Mouse (Mus musculus) CD8-positive naive resting alpha-beta T cell, adult 2 months (primary cell): ENCODE data around the gene Ythdf1.

Experiments
- DNase-seq, 2 experiments: peaks; one replicate each; pipeline ENCODE4 v3.0.0; 2022; ENCODE audit warnings: low read depth in 2 of 2, low spot score in 2 of 2

The Ythdf1 gene

DNA sequence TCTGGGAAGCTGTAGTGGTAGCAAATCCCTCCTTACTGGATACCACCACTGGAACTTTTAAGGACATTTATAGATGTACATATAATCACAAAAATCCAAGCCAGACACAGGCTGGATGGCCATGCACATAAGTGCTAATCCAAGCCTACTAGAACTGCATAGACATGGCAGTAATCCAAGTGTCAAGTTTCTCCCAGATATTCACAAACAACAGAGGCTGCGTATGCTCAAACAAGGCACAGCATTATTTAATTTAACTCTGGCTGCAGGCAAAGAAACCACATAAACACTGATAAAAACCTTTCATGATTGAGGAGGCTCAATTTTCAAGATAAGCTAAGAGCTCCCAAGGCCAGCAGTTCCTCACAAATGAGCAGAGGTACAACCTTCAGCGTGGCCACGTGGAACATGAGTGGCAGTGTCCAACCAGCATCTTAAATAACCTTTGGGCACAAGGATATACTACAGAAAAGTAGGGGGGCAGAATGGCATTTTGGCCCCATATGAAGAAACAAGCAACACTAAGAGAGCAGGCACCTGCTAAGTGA is 4.8 kb downstream of the Ythdf1 start:
- DNase-seq, result no peak

DNA sequence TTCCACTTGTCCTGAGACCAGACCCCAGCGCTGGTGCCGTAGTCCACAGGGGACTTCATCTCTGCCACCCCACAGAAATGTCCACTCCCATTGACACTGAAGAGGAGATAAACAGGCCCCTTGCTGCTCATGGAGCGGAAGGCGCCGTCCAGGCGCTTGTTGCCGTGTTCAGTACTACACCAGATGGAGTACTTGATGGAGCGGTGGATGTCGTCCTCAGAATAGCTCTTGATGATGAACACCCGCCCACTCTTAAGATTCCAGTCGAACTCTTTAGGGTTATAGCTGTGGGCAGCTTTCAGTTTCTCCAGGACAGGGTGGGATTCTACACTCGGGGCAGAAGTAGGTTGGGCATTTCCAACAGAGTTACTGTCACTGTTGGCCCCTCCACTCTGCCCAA is 9.8 kb downstream of the Ythdf1 start:
- DNase-seq, result no peak

DNA sequence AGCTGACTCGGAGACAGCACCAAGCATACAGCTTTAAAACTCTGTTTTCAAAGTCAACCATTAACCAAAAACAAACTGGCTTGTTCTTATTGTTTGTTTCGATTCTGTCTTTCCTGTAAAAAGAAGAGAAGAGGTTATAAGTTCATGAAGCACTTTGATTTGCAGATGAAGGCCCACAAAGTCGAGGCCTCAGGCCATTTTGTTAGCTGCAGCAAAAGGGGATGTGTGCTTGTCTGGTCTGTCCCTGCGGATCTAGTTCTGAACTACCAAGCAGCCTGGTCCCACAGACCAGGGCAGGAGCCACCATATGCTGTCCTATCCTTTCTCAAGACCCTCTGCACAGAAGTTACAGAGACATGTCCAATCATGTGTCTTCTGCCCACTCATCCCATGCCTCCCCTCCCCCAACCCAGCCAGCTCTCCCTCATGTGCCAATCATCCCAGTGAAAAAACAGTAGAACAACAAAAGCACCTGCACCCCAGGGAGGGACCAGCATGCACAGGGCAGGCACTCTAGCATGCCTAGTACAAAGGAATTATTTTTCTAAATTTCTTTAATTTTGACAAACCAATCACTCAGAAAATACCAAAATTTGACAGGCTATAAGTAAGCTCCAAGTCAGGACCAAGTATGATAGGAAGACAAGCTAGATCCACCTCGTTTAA is 15.1 kb downstream of the Ythdf1 start:
- no peak for DNase-seq

DNA sequence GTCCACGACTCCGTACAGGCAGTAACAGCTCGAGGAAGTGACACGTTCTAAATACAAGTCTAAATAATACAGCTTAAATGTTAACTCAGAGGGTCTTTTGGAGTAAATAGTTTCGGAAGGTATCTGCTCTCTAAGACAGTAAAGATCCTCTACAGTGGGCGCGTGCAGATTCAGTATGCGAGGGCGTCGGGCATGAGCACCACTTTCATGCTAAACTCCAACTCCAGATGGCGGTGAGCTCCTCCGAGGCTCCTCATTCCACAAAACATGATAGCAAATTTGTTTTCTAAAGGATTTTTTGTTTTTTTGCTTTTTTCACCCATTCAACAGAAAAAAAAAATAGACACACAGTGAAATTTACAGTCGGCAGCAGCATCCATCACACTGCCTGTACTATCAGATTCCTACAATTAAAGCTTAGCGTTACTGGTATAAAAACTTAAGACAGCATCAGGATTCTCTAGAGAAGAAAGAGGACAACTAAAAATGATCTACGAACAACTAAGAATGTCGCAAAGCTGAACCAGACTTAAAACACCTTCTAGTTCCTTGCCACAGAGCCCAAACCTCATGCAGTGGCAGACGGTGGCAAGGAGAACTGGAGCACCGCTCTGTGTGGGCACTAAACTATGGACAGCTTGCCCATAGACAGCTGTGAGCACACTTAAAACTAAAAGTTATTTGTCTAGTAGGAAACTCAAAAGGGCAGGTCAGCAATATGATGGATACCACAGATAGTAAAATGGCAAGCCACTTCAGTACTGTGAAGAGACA is 16.1 kb downstream of the Ythdf1 start:
- no peak for DNase-seq

DNA sequence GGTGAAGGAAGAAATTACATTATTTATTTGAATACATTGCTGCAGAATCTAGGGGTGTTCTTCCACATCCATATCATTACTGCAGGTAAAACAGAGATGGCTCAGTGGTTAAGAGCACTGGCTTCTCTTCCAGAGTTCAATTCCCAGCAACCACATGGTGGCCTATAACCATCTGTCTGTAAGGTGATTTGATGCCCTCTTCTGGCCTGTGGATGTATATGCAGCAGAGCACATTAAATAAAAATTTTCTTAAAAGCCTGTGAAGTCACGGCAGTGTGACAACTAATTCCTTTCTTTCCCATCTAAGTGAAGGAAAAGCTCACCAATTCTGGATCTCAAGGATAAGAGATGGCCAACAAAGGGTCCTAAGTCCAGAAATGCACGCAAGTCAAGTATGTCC is 18.7 kb downstream of the Ythdf1 start:
- DNase-seq, result no peak

DNA sequence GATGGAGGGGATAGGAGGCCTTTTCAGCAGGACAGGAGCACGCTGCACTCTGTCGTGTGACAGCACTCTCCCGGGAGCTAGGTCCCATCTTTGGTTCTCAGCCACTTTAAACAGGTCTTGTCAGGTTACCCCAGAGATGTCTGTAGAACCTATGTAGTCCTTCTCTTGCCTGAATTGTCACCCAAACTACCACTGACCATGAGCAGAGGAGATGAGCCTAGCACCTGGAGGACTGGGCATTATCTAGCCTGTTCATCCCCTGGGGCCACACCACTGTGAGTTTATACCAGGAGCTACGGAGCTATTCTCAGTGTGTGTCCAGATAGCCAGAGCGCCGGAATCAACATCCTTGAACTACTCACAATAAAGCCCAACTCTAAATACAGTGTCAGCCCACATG is 22.9 kb downstream of the Ythdf1 start:
- no peak for DNase-seq

DNA sequence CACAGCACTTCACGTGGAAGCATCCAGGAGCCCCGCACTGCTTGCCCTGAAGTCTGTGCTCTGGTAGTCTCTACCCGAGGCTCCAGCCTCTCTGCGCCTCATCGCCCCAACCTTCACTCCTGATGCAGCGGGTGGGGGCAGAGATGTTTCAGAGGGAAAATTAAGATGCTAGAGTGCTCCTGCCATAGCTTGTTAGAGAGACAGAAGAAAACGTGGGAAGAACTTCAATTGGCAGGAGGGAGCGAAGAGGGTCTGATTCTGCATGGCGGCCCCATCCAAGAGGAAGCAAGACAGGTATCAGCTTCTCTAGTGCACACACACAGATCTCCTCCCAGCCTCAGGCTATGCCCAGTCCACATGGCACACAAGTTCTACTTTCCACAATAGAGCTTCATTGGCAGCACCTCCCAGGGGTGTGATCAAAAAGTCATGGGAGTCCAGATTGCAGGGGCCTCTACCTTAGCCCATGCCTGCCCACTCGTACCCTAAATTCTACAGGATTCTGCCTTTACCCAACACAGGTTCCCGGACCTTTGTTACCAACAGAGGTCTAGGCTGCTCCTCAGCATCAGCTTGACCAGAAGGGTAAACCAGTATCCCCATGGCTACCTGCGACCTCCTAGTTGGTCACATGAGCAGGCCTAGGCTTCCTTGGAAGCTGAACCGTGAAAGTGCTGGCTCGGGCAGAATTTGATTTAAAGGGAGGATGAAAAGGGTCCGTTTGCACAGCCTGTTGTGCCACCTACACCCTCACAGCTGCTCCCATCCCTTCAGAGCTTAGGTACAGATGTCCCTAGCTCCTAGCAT is 23.7 kb downstream of the Ythdf1 start:
- DNase-seq, result no peak

DNA sequence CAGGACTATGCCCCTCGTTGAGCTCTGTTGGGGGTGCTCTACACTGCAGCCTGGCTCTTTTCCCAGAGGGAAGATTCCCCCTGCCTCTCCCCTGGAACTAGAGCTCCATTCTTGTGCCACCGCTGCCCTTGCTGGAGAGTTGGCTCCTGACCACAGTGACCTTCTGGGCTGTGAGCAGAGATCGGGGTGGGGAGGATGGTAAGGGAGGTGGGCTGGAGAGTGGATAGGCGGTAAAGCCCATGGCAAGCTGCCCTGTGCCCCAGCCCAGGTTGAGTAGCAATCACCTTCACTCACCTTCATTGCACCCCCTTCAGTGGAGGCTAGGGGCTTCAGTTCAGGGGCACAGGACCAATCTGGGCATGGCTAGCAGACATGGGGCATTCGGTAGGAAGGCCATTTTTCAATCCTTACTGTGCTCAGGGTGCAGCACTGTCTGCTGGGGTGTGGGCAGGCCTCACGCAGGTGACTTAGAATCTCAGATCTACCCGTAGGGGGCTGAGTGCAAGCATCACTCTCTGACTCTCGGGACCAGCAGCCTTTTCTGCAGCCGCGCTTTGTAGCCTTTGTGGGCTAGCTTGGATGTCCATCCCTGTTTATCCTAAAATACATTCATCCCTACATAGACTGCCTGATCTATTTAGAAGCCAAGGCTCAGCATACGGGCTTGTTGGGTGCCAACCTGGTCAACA is 24.8 kb downstream of the Ythdf1 start:
- no peak for DNase-seq

DNA sequence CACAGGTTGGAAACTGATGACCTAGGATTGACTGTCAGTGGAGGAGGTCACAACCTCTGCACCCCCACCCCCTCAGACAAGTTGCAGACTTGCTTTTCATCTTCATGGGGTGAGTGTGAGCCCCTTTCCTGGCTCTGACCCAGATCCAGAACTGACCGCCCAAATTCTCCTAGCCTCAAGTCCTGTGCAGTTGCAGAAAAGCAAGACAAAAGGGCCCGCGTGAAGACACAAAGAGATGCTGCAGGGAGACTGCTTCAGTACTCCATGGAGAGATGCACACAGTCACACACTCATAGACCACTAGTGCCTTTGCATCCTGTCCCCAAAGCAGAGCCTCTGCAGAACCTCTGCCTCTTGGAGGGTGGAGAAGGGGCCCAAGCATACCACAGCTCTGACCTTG is 25.4 kb downstream of the Ythdf1 start:
- no peak for DNase-seq

DNA sequence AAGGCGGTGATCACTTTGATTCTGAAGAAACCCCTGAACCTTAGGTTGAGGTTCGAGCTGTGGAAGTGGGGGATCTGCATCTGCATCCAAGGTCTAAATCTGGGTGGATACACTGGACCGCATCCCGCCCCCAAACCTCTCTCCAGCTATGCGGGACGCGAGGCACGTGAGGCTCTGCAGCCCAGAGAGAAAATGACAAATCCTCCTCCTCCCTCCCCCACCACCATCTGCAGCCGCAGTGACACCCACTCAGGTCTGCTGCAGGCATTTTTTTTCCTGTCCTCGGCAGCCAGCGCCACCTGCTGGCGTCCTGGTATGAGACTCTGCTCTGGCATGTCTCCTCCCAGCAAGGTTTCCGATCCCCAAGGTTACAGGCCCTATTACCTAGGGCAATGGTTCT is 26.0 kb downstream of the Ythdf1 start:
- peak; percentile 32 to 64 for DNase-seq

DNA sequence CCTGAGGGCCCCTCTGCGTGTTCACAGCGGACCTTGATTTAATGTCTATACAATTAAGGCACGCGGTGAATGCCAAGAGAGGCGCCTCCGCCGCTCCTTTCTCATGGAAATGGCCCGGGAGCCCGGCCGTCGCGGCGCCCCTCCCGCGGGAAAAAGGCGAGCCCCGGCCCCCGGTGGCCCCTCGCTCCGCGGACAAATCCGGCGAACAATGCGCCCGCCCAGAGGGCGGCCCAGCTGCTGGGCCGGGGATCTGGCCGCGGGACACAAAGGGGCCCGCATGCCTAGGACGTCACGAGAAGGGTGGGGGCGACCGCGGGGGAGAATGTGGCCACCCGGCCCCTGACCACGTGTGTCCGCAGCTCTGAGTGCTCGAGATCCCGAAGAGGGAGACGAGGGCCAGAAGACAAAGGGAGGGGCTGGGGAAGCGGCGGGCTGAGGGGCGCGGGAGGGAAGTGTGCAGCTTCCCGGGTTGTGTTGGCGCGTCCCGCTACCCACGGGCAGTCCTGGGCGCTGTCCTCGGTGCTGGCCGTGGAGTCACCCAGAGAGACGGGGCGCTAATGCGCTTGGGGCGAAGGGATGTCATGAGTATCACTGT is 26.6 kb downstream of the Ythdf1 start:
- no peak for DNase-seq

DNA sequence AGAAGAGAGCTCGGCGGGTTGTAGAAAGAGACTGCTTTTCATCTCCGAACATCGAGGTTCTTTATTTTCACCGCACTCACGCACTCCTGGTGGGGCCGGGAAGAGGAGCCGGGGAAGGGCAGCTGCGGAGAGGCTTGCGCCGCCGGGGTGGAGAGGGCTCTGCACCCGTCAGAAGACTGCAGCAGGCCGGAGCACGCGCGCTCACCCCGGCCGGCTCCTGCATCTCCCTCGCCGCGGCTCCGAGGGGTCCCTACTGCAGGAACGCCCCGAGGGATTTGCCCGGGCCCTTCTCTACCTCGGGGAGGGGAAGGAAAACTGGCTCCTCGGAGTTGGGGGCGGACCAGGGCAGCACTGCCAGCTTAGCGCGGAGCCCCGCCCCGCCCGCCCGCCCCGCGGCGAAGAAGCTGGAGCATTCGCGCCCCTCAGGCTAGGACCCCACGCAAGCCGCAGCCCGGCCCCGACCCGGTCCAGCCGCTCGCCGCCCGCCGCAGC is 27.2 kb downstream of the Ythdf1 start:
- DNase-seq, result no peak

DNA sequence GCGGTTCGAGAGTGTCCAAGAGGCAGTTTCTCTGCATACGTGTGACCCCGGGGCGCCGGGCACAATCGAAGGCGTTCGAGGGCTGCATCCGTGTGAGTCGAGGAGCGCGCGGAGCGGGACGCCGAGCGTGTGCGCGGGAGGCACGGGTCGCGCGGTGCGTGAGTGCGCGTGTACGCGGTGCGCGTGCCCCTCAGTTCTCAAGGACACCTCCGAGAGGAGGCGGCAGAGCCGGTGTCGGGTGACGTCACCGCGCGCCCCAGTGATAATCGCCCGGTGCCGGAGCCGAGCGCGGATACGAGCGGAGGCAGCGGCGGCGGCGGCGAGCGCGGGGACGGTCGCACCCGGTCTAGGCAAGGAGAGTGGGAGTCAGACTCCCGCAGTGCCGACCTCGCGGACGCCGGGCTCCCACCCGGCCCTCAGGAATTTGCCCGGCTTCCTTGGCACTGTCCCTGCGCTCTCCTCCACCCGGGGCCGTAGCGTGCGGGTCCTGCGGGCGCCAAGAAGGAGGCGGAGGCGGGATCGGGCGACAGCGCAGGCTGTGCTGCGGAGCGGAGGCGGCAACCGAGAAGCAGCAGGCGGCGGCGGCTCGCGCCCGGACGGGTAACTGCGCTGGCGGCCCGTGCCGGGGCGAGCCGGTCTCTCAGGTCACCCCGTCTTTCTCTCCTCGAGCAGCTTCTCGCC is 27.8 kb downstream of the Ythdf1 start:
- no peak for DNase-seq

DNA sequence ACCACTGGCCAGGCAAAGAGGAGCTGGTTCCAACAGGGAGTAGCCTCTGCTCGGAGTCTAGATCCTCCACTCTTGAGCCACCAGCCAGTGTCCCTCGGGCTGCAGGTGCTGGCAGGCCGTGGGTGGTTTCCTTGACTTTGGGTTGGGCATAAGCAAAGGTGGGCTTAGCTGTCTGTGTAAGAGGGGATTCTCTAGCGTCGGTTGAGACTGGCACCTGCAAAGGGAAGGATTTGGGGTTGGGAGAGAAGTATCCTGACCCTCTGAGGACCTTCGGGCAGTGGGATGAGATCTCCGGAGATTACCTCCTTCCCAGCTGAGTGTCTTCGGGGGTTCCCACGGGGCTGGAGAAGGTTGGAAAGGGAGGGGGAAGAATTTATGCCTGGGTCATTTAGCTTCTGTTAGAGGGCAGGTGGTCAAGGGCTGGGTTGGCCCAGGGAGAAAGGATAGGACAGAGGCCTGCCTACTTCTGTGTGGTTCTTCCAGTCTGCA is 28.9 kb downstream of the Ythdf1 start:
- no peak for DNase-seq

DNA sequence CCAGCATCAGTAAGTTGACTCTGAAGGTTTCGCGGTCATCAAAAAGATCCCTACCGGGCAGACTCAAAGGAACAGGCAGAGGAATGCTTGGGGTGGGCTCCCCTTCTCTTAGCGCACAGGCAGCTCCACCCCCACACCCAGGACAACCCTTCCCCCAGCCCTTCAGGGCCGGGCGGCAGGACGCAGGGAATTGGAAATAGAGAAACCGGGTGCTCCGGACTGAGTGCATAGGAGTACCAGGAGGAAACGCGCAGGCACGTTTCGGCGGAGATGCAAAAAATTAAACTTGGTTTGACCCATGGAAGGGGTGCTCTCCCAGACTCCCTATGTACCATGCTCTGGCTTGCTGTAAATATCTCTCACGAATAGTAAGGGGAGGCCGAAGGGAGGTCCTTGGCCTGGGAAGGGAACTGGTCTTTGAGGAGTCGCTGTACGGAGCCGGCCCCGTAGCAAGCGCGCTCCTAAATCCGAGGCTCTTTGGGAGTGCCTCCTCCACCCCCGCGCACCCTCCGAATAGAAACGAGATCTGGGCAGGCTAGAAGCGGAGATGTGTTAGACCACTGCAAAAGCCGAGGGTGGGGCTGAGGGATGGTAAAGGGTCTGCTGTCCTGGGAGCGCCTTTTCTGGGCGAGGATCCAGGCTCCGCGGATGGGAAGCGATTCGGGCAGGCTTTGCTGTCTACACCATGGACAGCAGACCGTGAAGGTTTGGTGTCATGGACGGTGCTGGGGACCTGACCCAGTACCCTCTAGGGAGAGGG is 29.5 kb downstream of the Ythdf1 start:
- no peak for DNase-seq

DNA sequence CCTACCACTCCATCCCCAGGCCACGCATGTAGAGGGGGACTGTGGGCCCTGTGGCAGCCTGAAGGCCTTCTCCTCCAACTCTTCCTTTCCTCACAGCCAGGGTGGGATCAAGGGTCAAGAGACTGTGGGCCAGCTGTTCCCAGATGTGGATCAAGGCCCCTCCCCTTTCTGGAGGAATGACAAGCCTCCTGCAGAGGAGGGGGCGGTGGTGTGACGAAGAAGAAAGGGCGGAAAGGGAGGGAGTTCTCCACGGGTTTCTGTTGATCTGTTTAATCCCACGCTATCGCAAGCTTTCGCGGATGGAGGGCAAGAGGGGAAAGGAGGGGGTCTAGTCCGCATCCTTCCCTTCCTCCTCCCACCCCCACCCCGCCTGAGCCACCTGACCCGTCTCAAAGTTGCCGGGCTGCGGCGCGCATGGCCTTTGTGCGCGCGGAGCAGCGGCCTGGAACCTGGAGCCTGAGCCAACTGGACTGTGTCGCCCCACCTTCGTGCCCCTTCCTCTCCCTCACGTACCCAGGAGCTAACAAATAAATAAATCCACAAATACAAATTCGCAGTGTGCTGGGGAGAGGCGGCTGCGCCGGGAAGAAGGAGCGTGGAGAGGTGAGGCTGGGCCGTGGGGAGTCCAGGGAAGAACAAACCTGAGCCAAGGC is 30.2 kb downstream of the Ythdf1 start:
- DNase-seq, result no peak

DNA sequence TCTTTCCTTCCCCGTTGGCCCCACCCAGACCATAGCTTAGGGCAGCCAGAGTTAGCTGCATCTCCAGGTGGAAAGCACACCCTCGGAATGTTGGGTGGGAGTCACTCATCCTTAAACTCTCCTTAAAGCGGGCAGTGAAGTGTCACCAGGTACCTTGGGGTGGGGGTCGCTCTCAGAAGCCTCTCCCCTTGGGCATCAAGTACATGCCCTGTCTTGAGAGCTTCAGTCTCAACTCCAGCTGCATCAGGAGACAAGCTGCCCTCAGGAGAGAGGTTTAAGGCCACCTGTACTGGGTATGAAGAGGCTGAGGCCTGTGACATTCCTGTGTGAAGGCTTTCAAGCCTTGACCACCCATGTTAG is 30.8 kb downstream of the Ythdf1 start:
- DNase-seq, result no peak

DNA sequence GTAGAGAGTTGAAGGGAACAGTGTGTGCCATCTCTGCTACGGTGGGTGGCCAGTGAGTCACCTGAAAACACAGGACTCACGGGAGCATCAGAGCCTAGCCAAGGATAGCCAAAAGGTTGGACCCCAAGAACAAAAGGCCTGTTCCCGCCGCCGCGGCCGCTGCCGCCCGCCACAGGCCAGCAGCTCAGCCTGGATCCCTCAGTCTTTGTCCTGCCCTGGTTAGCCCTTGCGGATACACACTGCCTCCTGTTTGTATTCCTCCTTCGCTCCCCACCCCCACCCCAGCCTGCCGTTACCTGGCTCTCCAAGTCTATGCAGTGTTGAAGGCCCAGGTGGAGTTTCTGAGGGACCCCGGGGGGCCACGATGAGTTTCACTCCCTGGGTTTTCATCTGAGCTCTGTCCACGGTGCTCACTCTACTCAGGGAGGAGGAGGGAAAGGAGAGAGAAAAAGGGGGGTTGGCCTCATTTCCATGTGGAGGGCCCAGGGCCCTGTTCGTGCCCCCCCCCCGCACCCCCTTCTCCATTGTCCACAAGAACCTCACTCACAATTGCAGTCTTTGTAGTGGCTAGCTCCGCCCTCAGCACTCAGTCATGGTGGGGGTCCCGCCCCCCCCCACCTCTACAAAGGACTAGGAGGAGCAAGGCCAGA is 31.4 kb downstream of the Ythdf1 start:
- no peak for DNase-seq
